Mouse (Mus musculus) limb, embryonic 11.5 days (tissue): ENCODE results near the gene Dop1b. TPM values are rescaled to one million over a fixed set of nuclear protein-coding genes. Genes with fewer than 3 reads are reported as not detected.
A peak's percentile ranks its signal among the peaks of the same experiment; 100 is the strongest.
"Not testable (repeated sequence)": the region's sequence is repeated elsewhere in the genome, so short reads cannot be mapped to it uniquely, and the experiment has no call there.

Experiments
- ATAC-seq: fragments of 200-750 bp; cut with Nextera tagmentation; 2 replicates; pipeline ENCODE4 v1.8.0; 2017; ENCODE audit warnings: low read depth; ENCODE audit not compliant: insufficient number of reproducible peaks, low FRiP score, low TSS enrichment
- DNase-seq: peaks from one replicate; pipeline ENCODE4 v3.0.0-alpha.2; 2015; ENCODE audit warnings: low spot score
- H3K27ac ChIP-seq: fragments of 300-500 bp; sonication (generic); replicated peaks from 2 replicates; pipeline ENCODE4 v1.5.1; 2014; ENCODE audit warnings: low read depth, mild to moderate bottlenecking, low read length
- H3K27me3 ChIP-seq: fragments of 300-500 bp; sonication (generic); 2 replicates; pipeline ENCODE4 v1.6.1; 2014; ENCODE audit warnings: mild to moderate bottlenecking, low read length, mixed read lengths; ENCODE audit not compliant: control insufficient read depth, insufficient read depth
- H3K36me3 ChIP-seq: fragments of 300-500 bp; sonication (generic); 2 replicates; pipeline ENCODE4 v1.6.1; 2014; ENCODE audit warnings: mild to moderate bottlenecking, low read length, moderate library complexity, mixed read lengths; ENCODE audit not compliant: control insufficient read depth, insufficient read depth
- H3K4me1 ChIP-seq: fragments of 300-500 bp; sonication (generic); 2 replicates; pipeline ENCODE4 v1.6.1; 2014; ENCODE audit warnings: low read length, mixed read lengths; ENCODE audit not compliant: control insufficient read depth, insufficient read depth
- H3K4me2 ChIP-seq: fragments of 300-500 bp; sonication (generic); 2 replicates; pipeline ENCODE4 v1.6.1; 2014; ENCODE audit warnings: low read depth, mild to moderate bottlenecking, moderate library complexity; ENCODE audit not compliant: severe bottlenecking
- H3K4me3 ChIP-seq: fragments of 300-500 bp; sonication (generic); 2 replicates; pipeline ENCODE4 v1.5.1; 2014; ENCODE audit warnings: low read depth, low read length
- H3K9ac ChIP-seq: fragments of 300-500 bp; sonication (generic); 2 replicates; pipeline ENCODE4 v1.6.1; 2014; ENCODE audit warnings: mild to moderate bottlenecking, low read length
- H3K9me3 ChIP-seq: fragments of 300-500 bp; sonication (generic); 2 replicates; pipeline ENCODE4 v1.6.1; 2016; ENCODE audit warnings: low read length; ENCODE audit not compliant: control insufficient read depth
- WGBS: fragments of 180-500 bp; shearing (Covaris S2); extraction: QIAGEN DNeasy Blood & Tissue Kit; methylation state at CpG from one replicate; pipeline ENCODE4 v1.1.7; 2014; 5-methylcytosine and 5-hydroxymethylcytosine counted together
- polyA plus RNA-seq: library from polyadenylated mRNA; unstranded; fragments of >200 nt; fragmentation: Nextera tagmentation; extraction: Ambion mirVana; gene quantifications from 2 replicates; pipeline ENCODE4 v1.2.1, GENCODE M21; 2014

Gene Dop1b
- polyA plus RNA-seq, 1 experiment from 2014 or later: 7.2 TPM

DNA sequence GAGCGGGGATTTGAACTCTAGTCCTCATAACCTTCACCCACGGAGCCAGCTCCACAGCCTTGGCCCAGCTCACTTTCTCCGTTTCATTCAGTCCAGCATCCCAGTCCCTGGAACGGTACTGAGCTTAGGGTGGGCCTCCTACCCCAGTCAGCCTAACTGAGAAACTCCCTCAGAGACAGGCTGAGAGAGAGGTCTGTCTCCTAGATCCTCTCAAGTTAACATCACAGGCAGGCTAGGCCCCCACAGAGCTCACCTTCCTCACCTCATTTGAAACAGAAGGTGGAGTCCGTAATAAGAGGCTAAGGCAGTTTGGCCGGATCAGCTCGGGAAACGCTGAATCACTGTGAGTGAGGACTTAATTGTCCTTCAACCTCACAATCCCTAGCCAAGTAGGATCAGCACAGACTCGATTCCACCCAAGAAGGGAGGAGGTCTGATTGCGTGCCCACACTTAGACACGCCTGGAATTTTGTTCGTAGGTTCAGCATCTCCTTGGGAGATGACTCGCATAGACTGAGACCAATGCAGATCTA, 29.5 kb upstream of the Dop1b start:
- DNase-seq: no peak
- Histone ChIP-seq H3K27ac (no peak overlapping the region), H3K27me3 (peaks cover 32% of the 10 kb centered on the region), H3K4me1 (peaks cover 9% of the 10 kb centered on the region), H3K36me3 (no peaks in the 10 kb centered on the region), H3K9me3 (peaks cover 5% of the 10 kb centered on the region; the same call in 1 of the 2 replicates), H3K4me3 (peak overlapping the region; percentile 27; the same call in 1 of the 2 replicates), H3K4me2 (peak overlapping the region; percentile 58; the same call in 1 of the 2 replicates), H3K9ac (no peak overlapping the region)
- ATAC-seq: no peak
- WGBS: 22% methylated on average over 13 of the region's 13 CpGs

DNA sequence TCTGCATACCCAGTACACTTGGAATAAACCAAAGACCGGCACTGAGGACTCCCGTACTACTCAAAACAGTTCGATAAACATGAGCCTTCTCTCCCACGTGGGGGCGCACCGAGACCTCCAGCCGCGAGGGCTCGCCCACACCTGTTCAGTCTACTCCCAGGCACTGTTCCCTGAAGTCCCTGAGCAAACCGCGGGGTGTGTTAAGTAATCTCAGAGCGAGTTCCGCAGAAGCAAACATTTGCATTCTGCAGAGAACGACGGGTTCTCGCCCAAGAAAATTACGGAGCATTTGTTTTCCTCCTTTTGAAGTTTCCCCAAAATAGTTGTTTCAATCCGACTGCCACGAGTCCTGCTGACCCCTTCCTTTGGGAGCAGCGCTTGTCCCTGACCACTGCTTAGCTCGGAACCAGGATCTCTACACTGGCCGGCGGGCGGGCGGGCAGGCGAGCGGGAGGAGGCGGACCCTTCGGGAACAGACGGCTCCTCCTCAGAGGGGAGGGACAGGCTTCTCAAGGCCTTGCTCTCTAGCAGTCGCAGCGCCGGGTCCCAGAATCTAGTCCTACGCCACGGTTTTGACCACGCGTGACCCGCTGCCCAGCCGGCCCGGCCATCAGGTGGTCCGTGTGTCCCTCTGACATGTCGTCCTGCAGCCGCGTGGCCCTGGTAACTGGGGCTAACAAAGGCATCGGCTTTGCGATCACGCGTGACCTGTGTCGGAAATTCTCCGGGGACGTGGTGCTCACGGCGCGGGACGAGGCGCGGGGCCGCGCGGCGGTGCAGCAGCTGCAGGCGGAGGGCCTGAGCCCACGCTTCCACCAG, 28.8 kb upstream of the Dop1b start, which contains the start of gene Cbr3:
Gene Cbr3, plus strand, starts transcription at position 527 of the 819 bp plus-strand sequence.
- no peak within 1 kb of the TSS for H3K27ac ChIP-seq
- peak within 1 kb of the TSS; percentile 27 for H3K4me3 ChIP-seq
- H3K4me1 ChIP-seq: peaks cover 9% of the 10 kb centered on the region
- H3K9ac ChIP-seq: peak within 1 kb of the TSS; percentile 28
- ATAC-seq (peak; percentile 69), DNase-seq (peak; percentile 83)
- under 1% methylated on average over 63 of the region's 63 CpGs for WGBS
- H3K36me3 ChIP-seq: no peaks in the 10 kb centered on the region
- peaks cover 32% of the 10 kb centered on the region for H3K27me3 ChIP-seq
- H3K9me3 ChIP-seq: no peaks in the 10 kb centered on the region; the same call in 1 of the 2 replicates
- H3K4me2 ChIP-seq: peak within 1 kb of the TSS; percentile 58

DNA sequence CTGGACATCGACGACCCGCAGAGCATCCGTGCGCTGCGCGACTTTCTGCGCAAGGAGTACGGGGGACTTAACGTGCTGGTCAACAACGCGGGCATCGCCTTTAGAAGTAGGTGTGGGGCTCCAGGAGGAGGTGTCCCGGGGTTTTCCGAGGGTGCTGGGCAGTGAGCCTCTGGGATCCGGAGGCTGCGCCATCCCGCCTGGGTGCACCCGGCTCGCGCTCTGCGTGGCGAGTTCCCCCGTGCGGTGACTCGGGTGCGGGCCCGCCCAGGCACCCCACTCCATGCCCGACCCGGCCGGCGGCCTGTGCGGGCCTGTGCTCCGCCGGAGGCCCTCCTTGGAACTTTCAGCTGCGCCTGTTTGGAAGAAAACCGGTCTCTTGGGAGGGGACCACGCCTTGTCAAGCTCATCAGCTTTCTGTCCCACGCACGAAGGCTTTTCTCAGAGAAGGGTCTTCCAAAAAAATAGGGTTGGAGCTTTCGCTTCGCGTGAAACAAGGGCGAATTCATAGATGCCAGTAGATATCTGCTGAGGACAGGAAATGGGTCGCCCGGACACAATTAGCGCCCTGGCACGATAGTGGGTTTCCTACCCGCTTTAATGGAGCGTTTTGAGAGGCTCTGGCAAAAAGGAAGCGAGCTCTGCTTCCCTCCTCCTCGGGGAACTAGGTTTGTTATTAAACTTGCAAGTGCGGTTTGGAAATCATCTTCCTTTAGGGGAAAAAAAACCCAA, 28.0 kb upstream of the Dop1b start:
- peaks cover 9% of the 10 kb centered on the region for H3K4me1 ChIP-seq
- under 1% methylated on average over 53 of the region's 53 CpGs for WGBS
- H3K36me3 ChIP-seq: no peaks in the 10 kb centered on the region
- no peaks in the 10 kb centered on the region for H3K9me3 ChIP-seq
- peak overlapping the region; percentile 28 for H3K9ac ChIP-seq
- H3K27me3 ChIP-seq: peaks cover 32% of the 10 kb centered on the region
- peak overlapping the region; percentile 58 for H3K4me2 ChIP-seq
- ATAC-seq (peak; percentile 44; the same call in 1 of the 2 replicates), DNase-seq (peak; percentile 58)
- peak overlapping the region; percentile 27 for H3K4me3 ChIP-seq
- no peak overlapping the region for H3K27ac ChIP-seq

DNA sequence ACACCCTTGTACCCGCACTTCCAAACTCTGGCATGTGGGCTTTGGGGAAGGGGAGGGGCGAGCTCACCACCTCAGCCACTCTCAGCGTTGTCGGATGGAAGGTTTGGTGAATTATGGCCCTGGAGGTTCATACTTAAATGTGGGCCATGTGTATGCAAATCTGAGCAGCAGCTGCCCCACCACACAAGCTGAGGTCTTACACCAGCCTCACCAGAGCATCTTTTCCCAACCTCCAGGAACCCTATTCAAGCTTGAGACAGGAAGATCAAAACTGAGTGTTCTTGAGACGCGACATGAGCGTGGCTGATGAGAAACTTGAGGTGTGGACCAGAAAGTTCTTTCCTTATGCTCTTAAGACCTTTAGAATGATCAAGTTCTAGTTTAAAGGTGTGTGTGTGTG, 27.3 kb upstream of the Dop1b start:
- Histone ChIP-seq H3K27me3 (peaks cover 32% of the 10 kb centered on the region), H3K4me2 (no peak overlapping the region)
- DNase-seq: peak; percentile 29

DNA sequence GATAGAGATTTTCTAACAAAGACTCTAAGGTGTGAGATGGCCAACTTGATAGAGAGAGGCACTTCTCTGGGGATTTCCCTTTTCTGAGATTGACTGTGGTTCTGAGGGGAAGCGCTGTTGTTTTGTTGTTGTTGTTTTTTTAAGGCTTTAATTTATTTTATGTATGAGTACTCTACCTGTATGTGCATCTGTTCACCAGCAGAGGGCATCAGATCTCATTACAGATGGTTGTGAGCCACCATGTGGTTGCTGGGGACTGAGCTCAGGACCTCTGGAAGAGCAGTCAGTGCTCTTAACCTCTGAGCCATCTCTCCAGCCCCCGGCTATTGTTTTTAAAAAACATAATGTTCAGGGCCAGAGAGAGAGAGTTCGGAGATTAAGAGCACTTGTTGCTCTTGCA, 25.9 kb upstream of the Dop1b start:
- not testable (repeated sequence) for H3K27ac ChIP-seq, ATAC-seq, H3K9ac ChIP-seq, H3K4me1 ChIP-seq, H3K4me3 ChIP-seq, H3K4me2 ChIP-seq, DNase-seq, H3K9me3 ChIP-seq, H3K36me3 ChIP-seq
- 92% methylated on average over 3 of the region's 3 CpGs for WGBS
- H3K27me3 ChIP-seq: peaks cover 32% of the 10 kb centered on the region

More for the DNA sequence above, 27.3 kb upstream of the Dop1b start:
- no peak for ATAC-seq
- no peaks in the 10 kb centered on the region for H3K9me3 ChIP-seq
- H3K4me3 ChIP-seq: 0 out of 2 replicates have a peak overlapping the region, but pooled peaks have one; percentile 5
- H3K27ac ChIP-seq: no peak overlapping the region
- no peaks in the 10 kb centered on the region for H3K36me3 ChIP-seq
- peaks cover 9% of the 10 kb centered on the region for H3K4me1 ChIP-seq
- WGBS: 30% methylated on average over 7 of the region's 7 CpGs
- H3K9ac ChIP-seq: no peak overlapping the region

DNA sequence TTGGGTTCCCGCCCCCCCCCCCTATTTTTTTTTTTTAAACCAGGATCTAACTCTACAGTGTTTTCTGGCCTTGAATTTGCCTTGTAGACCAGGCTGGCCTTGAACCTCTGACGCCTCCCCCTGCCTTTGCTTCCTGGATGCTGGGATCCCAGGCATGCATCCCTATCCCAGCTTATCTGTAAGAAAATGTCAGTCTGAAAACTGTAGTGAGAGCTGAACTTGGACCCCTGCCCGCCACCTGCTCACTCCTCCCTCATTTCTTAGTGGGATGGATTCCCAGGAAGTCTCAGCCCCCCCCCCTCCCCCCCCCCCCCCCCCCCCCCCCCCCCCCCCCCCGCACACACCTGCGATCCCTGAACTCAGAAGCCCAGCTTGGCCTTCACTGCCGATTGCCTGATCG, 25.3 kb upstream of the Dop1b start:
- H3K27ac ChIP-seq: no peak overlapping the region
- H3K27me3 ChIP-seq: peaks cover 32% of the 10 kb centered on the region
- WGBS: 85% methylated on average over 5 of the region's 7 CpGs
- DNase-seq (no peak), ATAC-seq (no peak)
- no peaks in the 10 kb centered on the region for H3K36me3 ChIP-seq
- H3K9me3 ChIP-seq: no peaks in the 10 kb centered on the region
- no peak overlapping the region for H3K4me2 ChIP-seq
- no peak overlapping the region for H3K4me3 ChIP-seq
- H3K9ac ChIP-seq: no peak overlapping the region
- peaks cover 9% of the 10 kb centered on the region for H3K4me1 ChIP-seq

DNA sequence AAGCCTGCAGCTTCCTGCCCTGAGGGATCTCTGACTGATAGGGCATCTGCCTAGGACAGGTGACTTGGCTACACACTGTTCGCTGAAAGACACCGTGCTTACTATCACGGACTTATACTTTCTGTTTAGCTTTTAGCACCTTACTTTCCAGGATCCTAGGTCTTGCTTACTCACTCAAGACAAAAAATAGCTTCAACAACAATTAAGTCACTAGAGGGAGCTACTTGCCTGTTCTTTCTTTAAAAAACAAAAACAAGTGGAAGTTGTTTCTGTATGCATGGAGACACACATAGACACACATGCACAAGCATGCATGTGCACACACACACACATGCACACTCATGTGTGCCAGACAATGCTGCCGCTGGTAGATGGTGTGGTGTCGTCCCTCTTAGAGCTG, 24.8 kb upstream of the Dop1b start:
- no peak overlapping the region for H3K9ac ChIP-seq
- H3K4me3 ChIP-seq: no peak overlapping the region
- no peak overlapping the region for H3K27ac ChIP-seq
- no peaks in the 10 kb centered on the region for H3K36me3 ChIP-seq
- ATAC-seq: no peak
- no peak for DNase-seq
- 40% methylated on average over 5 of the region's 5 CpGs for WGBS
- H3K4me1 ChIP-seq: peaks cover 9% of the 10 kb centered on the region
- H3K9me3 ChIP-seq: no peaks in the 10 kb centered on the region
- no peak overlapping the region for H3K4me2 ChIP-seq
- H3K27me3 ChIP-seq: peaks cover 30% of the 10 kb centered on the region

DNA sequence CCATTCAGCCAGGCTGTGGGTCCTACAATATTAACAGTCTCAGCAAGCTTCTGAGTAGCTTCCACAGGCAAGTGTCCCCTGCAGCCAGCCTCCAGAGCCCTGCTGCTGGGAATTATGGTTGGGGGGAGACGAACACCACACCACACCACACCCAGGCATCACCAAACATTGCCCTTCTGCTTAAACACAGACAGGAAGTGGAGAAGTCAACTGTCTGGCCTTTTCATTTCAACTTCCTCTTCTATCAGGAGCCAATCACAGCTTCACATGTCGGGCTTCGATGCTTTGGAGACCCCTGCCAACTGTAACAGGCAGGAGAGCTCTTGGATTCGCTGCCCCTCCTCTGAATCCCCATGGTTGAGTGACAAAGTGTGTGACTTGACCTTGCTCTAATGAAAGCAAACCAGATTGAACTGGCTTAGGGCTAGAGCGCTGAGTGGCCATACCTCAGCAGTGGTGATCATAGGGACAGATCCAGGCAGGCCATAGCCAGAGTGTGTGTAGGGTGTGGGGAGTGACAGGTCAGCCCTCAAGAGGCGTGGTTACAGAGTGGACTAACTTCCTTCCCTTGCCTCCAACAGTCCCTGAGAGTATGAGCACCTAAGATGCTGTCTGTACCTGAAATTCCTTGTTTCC, 20.4 kb upstream of the Dop1b start:
- H3K36me3 ChIP-seq: no peaks in the 10 kb centered on the region
- H3K4me3 ChIP-seq: no peak overlapping the region
- WGBS: 81% methylated on average over 6 of the region's 6 CpGs
- no peak for DNase-seq
- no peaks in the 10 kb centered on the region for H3K9me3 ChIP-seq
- ATAC-seq: no peak
- no peak overlapping the region for H3K27ac ChIP-seq
- H3K4me1 ChIP-seq: 0 out of 2 replicates have a peak, but pooled peaks cover 2% of the 10 kb centered on the region
- no peak overlapping the region for H3K4me2 ChIP-seq
- H3K27me3 ChIP-seq: no peaks in the 10 kb centered on the region
- no peak overlapping the region for H3K9ac ChIP-seq
